Mouse (Mus musculus): ENCODE measurements at regions not wholly inside any gene's neighbourhood (a gene's known extent, or its start where the extent isn't known, plus 50 kb on each side); places are given as distances from the start of the nearest gene placed in this dataset.

DNA sequence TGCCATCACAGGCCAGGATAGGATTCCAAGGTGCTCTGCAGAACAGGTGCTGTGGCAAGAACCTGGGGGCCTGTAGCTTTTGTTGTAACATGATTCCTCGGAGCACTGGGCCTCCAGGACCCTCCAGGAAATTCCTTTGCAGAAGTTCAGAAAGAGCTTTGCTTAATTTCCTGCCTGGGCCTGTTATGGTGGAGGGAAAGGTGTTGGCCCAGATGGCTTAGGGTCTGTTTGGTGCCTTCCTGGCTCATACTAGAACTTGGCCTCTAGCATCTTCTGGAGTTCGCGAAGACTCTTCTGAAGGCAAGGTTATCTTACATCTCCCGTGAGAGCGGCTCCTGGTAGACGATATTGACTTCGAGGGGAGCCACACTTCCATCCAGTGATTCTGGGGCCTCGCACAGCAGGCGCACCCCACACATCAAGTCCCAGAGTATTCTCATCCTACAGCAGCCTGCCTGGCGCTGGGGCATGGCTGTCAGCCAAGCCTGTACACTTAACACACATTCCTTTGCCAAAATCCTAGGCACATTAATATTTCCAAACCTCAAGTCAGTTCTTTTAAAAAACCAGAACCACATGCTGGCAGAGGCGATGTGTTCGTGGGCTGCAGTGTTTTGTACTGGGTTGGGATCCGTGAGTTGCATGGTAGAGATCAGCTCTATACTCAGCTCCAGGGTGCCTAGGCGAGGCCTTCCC is 54.5 kb upstream of the Cxcl14 start:
- DNase-seq = peak; percentile 40

GRCm38 (mm10) chr13:56351401-56351735 is 55.0 kb upstream of the Cxcl14 start:
- no peak for DNase-seq

GRCm38 (mm10) chr13:56352436-56352835 is 56.1 kb upstream of the Cxcl14 start:
- peak; percentile 48 for DNase-seq

GRCm38 (mm10) chr13:56352839-56353605 is 56.7 kb upstream of the Cxcl14 start:
- no peak for DNase-seq

DNA sequence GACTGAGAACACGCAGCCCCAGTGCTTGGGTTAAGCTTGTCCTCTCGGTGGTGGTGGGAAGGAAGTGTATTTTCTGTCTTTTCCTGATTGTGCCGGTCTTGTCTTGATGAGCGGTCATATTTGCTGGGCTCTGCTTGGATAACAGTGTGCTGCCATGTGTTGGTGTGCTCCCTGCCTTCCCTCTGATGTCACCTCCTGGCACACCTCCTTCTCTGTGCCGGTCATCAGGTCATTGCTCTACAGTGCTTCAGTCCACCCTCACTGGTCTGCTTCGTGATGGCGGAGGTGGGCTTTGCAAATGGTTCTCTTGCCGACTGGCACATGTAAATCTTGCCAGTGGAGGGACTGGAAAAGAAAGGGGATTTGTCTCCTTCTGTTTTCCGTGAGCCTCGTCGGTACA is 57.6 kb upstream of the Cxcl14 start:
- no peak for DNase-seq

- DNase-seq = no peak
Observed at GRCm38 (mm10) chr13:56354630-56355029, 58.3 kb upstream of the Cxcl14 start.

DNA sequence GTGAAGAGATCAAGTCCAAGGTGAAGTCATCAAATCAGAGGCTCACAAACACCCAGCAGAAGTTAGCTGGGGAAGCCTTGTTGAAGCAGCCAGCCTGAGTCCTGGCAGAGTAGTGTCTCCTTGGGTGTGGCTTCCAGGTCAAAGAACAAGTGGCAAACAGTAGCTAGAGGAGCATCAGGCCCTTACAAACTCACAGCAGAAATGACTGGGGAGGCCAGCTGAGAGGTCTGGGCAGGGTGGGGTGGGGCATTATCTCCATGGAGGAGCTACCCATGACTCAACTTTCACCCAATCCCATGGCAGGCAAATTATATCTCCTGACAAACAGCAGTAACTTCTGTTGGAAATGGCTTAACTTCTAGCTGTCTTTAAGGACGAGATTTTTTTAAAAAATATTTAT is 60.6 kb upstream of the Cxcl14 start:
- DNase-seq = no peak

DNA sequence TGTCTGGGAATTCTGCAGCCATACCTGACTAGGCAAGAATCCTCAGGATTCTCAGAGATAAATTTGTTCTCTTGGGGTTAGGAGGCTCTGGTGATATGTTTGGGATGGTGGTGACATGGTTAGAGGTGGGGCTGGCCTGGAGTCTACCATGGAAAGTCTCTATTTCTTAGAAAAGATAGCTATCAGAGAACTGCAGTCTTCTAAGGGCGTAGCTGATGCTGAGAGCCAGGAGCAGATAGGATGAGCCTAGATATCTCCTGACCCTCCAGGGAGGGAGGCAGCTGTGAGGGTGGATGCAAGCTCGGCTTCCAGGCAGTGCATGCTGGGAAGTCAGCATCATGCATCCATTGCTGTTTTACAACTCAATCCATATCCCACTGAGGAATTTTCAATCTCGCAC is 61.6 kb upstream of the Cxcl14 start:
- DNase-seq = no peak

DNA sequence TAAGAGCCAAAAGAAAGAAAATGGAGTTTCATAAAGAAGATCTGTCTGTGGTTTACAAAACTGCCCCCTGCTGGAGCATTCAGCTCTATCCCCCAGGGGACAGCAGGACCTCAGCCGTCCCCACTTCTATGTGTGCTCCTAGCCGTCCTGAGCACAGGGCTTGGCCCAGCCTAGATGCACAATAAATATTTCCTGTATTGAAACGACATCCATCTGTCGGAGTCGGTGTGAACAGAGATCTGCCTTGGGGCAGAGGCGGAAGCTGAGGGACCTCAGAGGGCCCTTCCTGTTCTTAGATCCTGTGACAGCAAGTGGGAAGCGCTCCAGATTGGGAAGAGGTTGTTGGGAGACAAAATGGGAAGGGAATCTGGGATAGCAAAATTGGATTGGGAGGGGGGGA is 62.5 kb upstream of the Cxcl14 start:
- no peak for DNase-seq

GRCm38 (mm10) chr13:56359554-56359953 is 63.2 kb upstream of the Cxcl14 start:
- no peak for DNase-seq

- DNase-seq = no peak
Observed at GRCm38 (mm10) chr13:56360803-56361202, 64.5 kb upstream of the Cxcl14 start.

GRCm38 (mm10) chr13:56362238-56362637 is 64.2 kb upstream of the Gm3045 start:
- DNase-seq = no peak

DNA sequence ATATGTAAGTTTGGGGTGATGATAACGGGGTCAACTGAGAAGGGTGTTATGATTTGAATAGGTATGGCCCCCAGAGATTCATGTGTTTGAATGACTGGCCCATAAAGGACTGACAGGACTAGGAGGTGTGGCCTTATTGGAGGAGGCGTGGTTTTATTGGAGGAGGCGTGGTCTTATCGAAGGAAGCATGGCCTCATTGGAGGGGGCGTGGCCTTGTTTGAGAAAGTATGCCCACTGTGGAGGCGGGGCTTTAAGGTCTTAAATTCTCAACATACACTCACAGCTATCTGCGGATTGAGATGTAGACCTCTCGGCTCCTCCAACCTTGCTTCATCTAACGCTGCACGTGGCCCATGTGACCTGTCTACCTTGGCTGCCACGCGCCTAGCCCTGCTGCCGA is 63.7 kb upstream of the Gm3045 start:
- DNase-seq = no peak

DNA sequence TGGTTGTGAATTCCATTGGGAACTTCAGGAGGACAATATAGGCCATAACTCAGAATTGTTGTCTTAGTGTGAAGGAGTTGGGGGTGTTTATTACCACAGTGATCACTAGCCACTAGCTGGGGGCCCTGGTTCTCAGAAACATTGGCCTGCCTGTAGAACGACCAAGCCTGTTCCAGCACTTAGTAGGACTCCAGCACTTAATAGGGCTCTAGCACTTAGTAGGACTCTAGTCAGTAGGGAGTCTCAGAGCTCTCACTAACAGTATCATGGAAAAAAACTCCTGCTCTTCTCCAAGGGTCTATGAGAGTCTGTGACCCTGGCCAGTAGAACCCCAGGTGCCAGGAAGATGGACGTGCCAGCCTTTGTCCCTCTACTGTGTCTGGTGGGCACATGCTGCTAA is 56.8 kb upstream of the Gm3045 start:
- no peak for DNase-seq

DNA sequence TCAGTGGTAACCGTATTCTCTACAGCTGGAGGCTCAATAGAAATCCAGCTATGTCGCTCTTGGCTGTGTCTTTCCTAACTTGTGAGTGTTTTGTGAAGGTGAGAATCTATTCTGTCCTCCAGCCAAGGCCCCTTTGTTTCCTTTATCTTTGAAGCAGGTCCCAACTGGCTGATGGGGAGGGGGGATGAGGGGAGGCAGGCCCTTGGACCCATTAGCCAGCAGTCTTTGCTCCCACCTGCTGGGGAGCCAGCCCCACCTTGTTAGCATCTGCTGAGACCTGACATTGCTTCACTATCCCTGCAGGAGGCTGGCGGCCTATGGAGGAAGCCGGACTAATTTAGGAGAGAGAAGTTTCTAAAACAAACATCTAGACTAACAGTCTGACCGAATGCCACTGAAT is 55.0 kb upstream of the Gm3045 start:
- no peak for DNase-seq

DNA sequence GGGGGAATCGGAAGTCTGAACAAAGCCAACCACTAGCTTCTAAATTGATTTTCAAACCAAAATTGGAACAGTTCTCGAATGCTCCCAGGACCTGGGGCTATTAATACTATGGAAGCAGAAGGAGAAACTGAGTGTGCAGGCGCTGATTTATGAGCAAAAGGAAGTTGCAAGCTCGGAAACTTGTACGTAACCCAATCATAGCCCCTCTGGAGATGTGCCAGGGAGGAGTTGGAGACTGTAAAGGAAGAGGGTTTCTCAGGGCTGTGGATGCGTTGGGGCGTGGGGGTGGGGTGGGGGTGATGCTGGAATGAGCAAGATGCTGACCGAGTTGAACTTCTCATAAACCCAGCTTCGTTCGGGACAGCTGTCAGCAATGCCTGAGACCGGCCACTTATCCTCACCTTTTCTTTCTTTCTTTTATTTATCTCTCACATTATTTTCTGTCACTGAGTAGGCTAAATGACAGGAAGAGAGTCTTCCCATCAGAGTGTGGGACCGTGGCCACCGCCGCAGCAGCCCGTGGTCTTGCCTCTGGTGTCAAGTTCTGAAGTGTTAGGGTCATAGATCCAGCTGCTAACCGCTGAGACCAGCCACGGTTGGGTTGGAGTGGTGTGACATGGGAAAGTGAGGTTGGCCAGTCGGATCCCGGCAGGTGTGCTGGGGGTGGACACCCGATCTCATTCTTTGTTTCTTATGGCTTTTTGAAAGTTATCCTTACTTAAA is 54.2 kb upstream of the Gm3045 start:
- DNase-seq = no peak

GRCm38 (mm10) chr13:56372727-56373126 is 53.7 kb upstream of the Gm3045 start:
- no peak for DNase-seq

All from right cerebral cortex, postnatal 25 days (tissue).